Mouse (Mus musculus): ENCODE results near the gene Rptor. TPM values are rescaled to one million over a fixed set of nuclear protein-coding genes. Genes with fewer than 3 reads are reported as not detected.

The Rptor gene
- total and polyA plus RNA-seq, 3 experiments: 19.7 to 32.4 (median 32.1) TPM

DNA sequence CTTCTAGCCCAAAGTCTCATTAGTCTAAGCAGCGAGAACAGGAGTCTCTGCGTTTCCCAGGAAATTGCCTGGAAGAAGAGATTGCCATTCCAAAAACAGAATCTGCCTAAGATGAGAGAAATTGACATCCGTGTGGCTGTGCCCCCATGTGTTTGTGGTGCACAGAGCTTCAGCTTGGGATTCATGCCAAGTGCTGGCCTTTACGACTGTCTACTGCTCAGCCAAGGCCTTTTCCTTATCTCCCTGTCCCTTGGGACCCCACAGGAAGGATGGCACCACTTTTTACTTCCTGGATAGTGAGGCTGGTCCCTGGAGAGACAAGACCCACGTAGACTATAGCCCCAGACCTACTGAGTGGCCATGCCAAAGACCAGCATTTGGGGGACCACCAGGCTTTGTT, 206.6 kb downstream of the Rptor start:
- Histone ChIP-seq H3K4me3 (no peak overlapping the region), H3K36me3 (ENCODE audit: control insufficient read depth, insufficient read depth, low read length) (no peaks in the 10 kb centered on the region), H3K27me3 (ENCODE audit: control insufficient read depth, insufficient read depth, low read length) (no peaks in the 10 kb centered on the region), H3K4me1 (ENCODE audit: control insufficient read depth, insufficient read depth, low read length) (no peaks in the 10 kb centered on the region; the same call in 1 of the 2 replicates), H3K79me2 (replicated peaks; ENCODE audit: control insufficient read depth, insufficient read depth, low read length) (no peaks in the 10 kb centered on the region), H3K27ac (no peak overlapping the region), H3K9ac (ENCODE audit: low read depth, low read length) (no peak overlapping the region)
- intact Hi-C loops (cut with DNase I): no loop called here
- no peak for TF ChIP-seq CTCF (IDR thresholded peaks at IDR 0.05)
- TF ChIP-seq POLR2A (IDR thresholded peaks at IDR 0.05; ENCODE audit: insufficient read depth, low read depth, low read length): no peak
- TF ChIP-seq EP300 (IDR thresholded peaks at IDR 0.05; ENCODE audit: insufficient read depth, low read depth, low read length): no peak
- WGBS: 51% methylated on average over 5 of the region's 5 CpGs
- no peak for DNase-seq

DNA sequence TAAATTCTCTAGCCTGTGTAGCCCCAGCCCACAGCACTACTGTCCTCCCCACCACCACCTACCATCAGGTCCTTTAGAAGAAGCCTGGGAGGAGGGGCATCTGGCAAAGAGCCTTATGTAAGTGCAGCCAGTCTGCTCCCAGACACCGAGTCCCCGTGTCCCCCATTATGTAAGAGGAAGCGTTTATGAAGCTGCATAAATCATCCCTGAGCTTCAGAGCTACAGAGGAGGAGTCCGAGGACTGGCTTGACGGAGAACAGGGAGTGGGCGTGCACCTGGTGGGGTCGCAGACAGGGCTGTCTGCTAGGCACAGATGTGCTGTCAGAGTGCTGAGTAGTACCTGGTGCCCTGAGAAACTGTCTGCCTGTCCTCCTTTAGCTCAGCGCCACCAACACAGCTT, 208.3 kb downstream of the Rptor start:
- Histone ChIP-seq H3K9ac (ENCODE audit: low read depth, low read length) (no peak overlapping the region), H3K27ac (no peak overlapping the region), H3K4me3 (no peak overlapping the region), H3K4me1 (ENCODE audit: control insufficient read depth, insufficient read depth, low read length) (no peaks in the 10 kb centered on the region; the same call in 1 of the 2 replicates), H3K36me3 (ENCODE audit: control insufficient read depth, insufficient read depth, low read length) (no peaks in the 10 kb centered on the region), H3K79me2 (replicated peaks; ENCODE audit: control insufficient read depth, insufficient read depth, low read length) (no peaks in the 10 kb centered on the region), H3K27me3 (ENCODE audit: control insufficient read depth, insufficient read depth, low read length) (no peaks in the 10 kb centered on the region)
- 77% methylated on average over 8 of the region's 8 CpGs for WGBS
- no peak for DNase-seq
- intact Hi-C loops (cut with DNase I): no loop called here
- TF ChIP-seq POLR2A (IDR thresholded peaks at IDR 0.05; ENCODE audit: insufficient read depth, low read depth, low read length) (no peak), CTCF (IDR thresholded peaks at IDR 0.05) (no peak), EP300 (IDR thresholded peaks at IDR 0.05; ENCODE audit: insufficient read depth, low read depth, low read length) (no peak)

DNA sequence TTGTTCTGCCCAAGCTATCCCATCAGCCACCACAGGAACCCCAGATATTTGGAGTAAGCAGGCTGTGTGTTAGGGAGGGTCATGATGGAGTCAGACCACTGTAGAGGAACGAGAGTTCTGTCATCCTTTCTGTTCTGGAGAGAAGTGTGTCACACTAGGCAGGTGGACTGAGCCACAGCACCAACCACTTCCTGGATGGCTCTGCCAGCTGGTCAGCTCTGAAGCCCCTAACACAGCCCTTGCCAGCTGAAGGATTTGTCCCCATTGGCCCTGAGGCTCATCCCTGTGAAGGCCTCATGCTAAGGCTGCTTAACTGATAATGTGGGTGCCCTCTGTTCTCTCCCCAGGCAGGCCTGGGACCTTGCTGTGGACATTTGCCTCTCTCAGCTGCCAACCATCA, 208.9 kb downstream of the Rptor start:
- DNase-seq: no peak
- no peaks in the 10 kb centered on the region for H3K79me2 ChIP-seq (replicated peaks; ENCODE audit: control insufficient read depth, insufficient read depth, low read length)
- peaks cover under 1% of the 10 kb centered on the region for H3K4me1 ChIP-seq (ENCODE audit: control insufficient read depth, insufficient read depth, low read length)
- intact Hi-C loops (cut with DNase I): no loop called here
- no peak overlapping the region for H3K9ac ChIP-seq (ENCODE audit: low read depth, low read length)
- H3K36me3 ChIP-seq (ENCODE audit: control insufficient read depth, insufficient read depth, low read length): no peaks in the 10 kb centered on the region
- 86% methylated on average over 1 of the region's 1 CpGs for WGBS
- H3K27me3 ChIP-seq (ENCODE audit: control insufficient read depth, insufficient read depth, low read length): no peaks in the 10 kb centered on the region
- no peak overlapping the region for H3K27ac ChIP-seq
- H3K4me3 ChIP-seq: no peak overlapping the region
- no peak for TF ChIP-seq EP300 (IDR thresholded peaks at IDR 0.05; ENCODE audit: insufficient read depth, low read depth, low read length)
- TF ChIP-seq CTCF (IDR thresholded peaks at IDR 0.05): no peak
- TF ChIP-seq POLR2A (IDR thresholded peaks at IDR 0.05; ENCODE audit: insufficient read depth, low read depth, low read length): no peak

DNA sequence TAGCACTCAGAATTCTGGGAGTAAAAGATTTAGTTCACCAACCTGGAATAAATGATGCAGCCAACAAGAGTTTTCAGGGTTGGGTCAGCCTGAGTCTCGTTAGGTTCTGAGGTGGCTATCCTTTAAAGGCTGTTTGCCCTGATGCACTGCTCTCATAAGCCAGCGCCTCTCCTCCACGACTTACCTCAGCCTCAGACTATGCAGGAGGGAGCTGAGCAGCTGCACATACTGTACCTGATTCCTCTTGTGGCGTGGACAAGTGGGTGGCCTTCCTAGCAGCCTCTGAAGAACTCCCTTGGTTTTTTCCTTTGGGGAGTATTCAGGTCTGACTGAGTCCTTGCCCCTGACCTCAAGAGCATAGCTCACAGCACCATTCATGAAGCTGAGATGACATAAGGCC, 209.4 kb downstream of the Rptor start:
- H3K27me3 ChIP-seq (ENCODE audit: control insufficient read depth, insufficient read depth, low read length): no peaks in the 10 kb centered on the region
- TF ChIP-seq POLR2A (IDR thresholded peaks at IDR 0.05; ENCODE audit: insufficient read depth, low read depth, low read length) (no peak), CTCF (IDR thresholded peaks at IDR 0.05) (no peak), EP300 (IDR thresholded peaks at IDR 0.05; ENCODE audit: insufficient read depth, low read depth, low read length) (no peak)
- no peaks in the 10 kb centered on the region for H3K36me3 ChIP-seq (ENCODE audit: control insufficient read depth, insufficient read depth, low read length)
- no peak overlapping the region for H3K27ac ChIP-seq
- H3K4me1 ChIP-seq (ENCODE audit: control insufficient read depth, insufficient read depth, low read length): peaks cover 5% of the 10 kb centered on the region
- no peak overlapping the region for H3K9ac ChIP-seq (ENCODE audit: low read depth, low read length)
- H3K4me3 ChIP-seq: no peak overlapping the region
- DNase-seq: no peak
- 97% methylated on average over 4 of the region's 4 CpGs for WGBS
- no peaks in the 10 kb centered on the region for H3K79me2 ChIP-seq (replicated peaks; ENCODE audit: control insufficient read depth, insufficient read depth, low read length)
- intact Hi-C loops (cut with DNase I): no loop called here

DNA sequence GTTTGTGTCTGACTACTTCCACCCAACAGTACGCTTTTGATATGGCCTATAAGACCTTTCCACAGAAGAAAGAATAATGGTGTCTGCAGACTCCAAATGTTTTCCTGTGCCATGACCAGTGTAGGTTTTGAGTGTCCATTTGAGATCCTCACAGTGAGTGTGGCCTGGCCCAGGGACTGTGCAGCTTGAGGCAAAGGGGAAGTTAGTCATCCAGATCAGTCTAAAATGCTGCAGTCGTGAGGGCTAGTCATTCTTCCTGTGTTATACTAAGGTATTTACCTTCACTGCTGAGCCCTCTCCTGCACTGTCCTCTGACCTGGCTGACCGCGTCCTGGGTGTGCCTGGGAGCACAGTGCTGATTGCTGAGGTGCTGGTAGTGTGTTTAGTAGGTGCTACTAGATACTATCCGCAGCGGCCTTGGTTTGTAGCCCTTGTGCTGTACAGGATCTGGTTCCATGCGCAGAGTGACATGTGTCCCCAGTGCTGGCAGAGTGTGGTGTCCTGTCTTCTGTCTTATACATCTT, 211.4 kb downstream of the Rptor start:
- Histone ChIP-seq H3K36me3 (ENCODE audit: control insufficient read depth, insufficient read depth, low read length) (no peaks in the 10 kb centered on the region), H3K27ac (no peak overlapping the region), H3K27me3 (ENCODE audit: control insufficient read depth, insufficient read depth, low read length) (no peaks in the 10 kb centered on the region), H3K4me3 (no peak overlapping the region), H3K79me2 (replicated peaks; ENCODE audit: control insufficient read depth, insufficient read depth, low read length) (no peaks in the 10 kb centered on the region), H3K9ac (ENCODE audit: low read depth, low read length) (no peak overlapping the region), H3K4me1 (ENCODE audit: control insufficient read depth, insufficient read depth, low read length) (peaks cover 7% of the 10 kb centered on the region)
- WGBS: 81% methylated on average over 7 of the region's 7 CpGs
- TF ChIP-seq CTCF (IDR thresholded peaks at IDR 0.05): no peak
- TF ChIP-seq POLR2A (IDR thresholded peaks at IDR 0.05; ENCODE audit: insufficient read depth, low read depth, low read length): no peak
- no peak for TF ChIP-seq EP300 (IDR thresholded peaks at IDR 0.05; ENCODE audit: insufficient read depth, low read depth, low read length)
- no peak for DNase-seq
- intact Hi-C loops (cut with DNase I): no loop called here

GRCm38 (mm10) chr11:119816798-119817361, 214.2 kb downstream of the Rptor start:
- no peak overlapping the region for H3K4me3 ChIP-seq
- H3K9ac ChIP-seq (ENCODE audit: low read depth, low read length): no peak overlapping the region
- no peaks in the 10 kb centered on the region for H3K27me3 ChIP-seq (ENCODE audit: control insufficient read depth, insufficient read depth, low read length)
- peaks cover 7% of the 10 kb centered on the region for H3K4me1 ChIP-seq (ENCODE audit: control insufficient read depth, insufficient read depth, low read length)
- H3K36me3 ChIP-seq (ENCODE audit: control insufficient read depth, insufficient read depth, low read length): no peaks in the 10 kb centered on the region
- TF ChIP-seq EP300 (IDR thresholded peaks at IDR 0.05; ENCODE audit: insufficient read depth, low read depth, low read length) (no peak), CTCF (IDR thresholded peaks at IDR 0.05) (no peak), POLR2A (IDR thresholded peaks at IDR 0.05; ENCODE audit: insufficient read depth, low read depth, low read length) (no peak)
- intact Hi-C loops (cut with DNase I): no loop called here
- DNase-seq: no peak
- no peak overlapping the region for H3K27ac ChIP-seq
- WGBS: 48% methylated on average over 14 of the region's 14 CpGs
- H3K79me2 ChIP-seq (replicated peaks; ENCODE audit: control insufficient read depth, insufficient read depth, low read length): no peaks in the 10 kb centered on the region

All from heart, adult 2 months (tissue).